In genomic region chr11:85640659-85641058, GRCm38 (mm10) we compare ENCODE assay signal across 8 mouse cellular contexts.
DNase-seq lines count a peak whose midpoint lies in the region; ATAC-seq and TF ChIP-seq lines count a peak whose summit lies in the region.
"Had no signal": no experiment of that assay in that cellular context is flagged by ENCODE, and none has a peak within 500 bp of the region (broad histone marks: within the 10 kb centered on the region; RNA-seq: fewer than 3 reads in every experiment).

No protein-coding gene starts in this region.

- H3K27ac ChIP-seq in left cerebral cortex, adult 2 months = no peak overlapping the region
- H3K27ac ChIP-seq in embryonic facial prominence, embryonic 11.5 days (replicated peaks; ENCODE audit: low read depth, low read length) = peak overlapping the region; percentile 68
- peak overlapping the region; percentile 26; the same call in 1 of the 2 replicates for H3K27ac ChIP-seq in hindbrain, embryonic 14.5 days
- no peak overlapping the region for H3K27ac ChIP-seq in midbrain, embryonic 16.5 days (ENCODE audit: low read length)
- H3K27ac ChIP-seq: liver, embryonic 14.5 days had no signal

- H3K27me3 ChIP-seq in embryonic facial prominence, embryonic 11.5 days (ENCODE audit: control insufficient read depth, insufficient read depth, low read length) = no peaks in the 10 kb centered on the region
- no peaks in the 10 kb centered on the region for H3K27me3 ChIP-seq in hindbrain, embryonic 14.5 days (ENCODE audit: control insufficient read depth, insufficient read depth, low read length)
- no peaks in the 10 kb centered on the region for H3K27me3 ChIP-seq in midbrain, embryonic 16.5 days (ENCODE audit: control insufficient read depth, insufficient read depth, low read depth, low read length)

- no peak overlapping the region for H3K9ac ChIP-seq in embryonic facial prominence, embryonic 11.5 days (replicated peaks; ENCODE audit: low read length)
- H3K9ac ChIP-seq in hindbrain, embryonic 14.5 days = 0 out of 2 replicates have a peak overlapping the region, but pooled peaks have one; percentile 25
- no peak overlapping the region for H3K9ac ChIP-seq in midbrain, embryonic 16.5 days (ENCODE audit: low read depth, low read length)
- H3K9ac ChIP-seq: liver, embryonic 14.5 days had no signal

- no peaks in the 10 kb centered on the region; the same call in 1 of the 2 replicates for H3K4me1 ChIP-seq in embryonic facial prominence, embryonic 11.5 days (ENCODE audit: control insufficient read depth, insufficient read depth, low read length)
- peaks cover 26% of the 10 kb centered on the region for H3K4me1 ChIP-seq in hindbrain, embryonic 14.5 days (replicated peaks; ENCODE audit: control insufficient read depth, insufficient read depth, low read length)
- H3K4me1 ChIP-seq in midbrain, embryonic 16.5 days (ENCODE audit: control insufficient read depth, insufficient read depth, low read length) = peaks cover 26% of the 10 kb centered on the region

- peak; percentile 9; the same call in 1 of the 2 replicates for TF ChIP-seq CTCF in left cerebral cortex, adult 2 months (IDR thresholded peaks at IDR 0.05)

- no peaks in the 10 kb centered on the region for H3K36me3 ChIP-seq in embryonic facial prominence, embryonic 11.5 days (replicated peaks; ENCODE audit: control insufficient read depth, insufficient read depth, low read depth, low read length)
- no peaks in the 10 kb centered on the region for H3K36me3 ChIP-seq in hindbrain, embryonic 14.5 days (replicated peaks; ENCODE audit: control insufficient read depth, insufficient read depth)
- no peaks in the 10 kb centered on the region for H3K36me3 ChIP-seq in midbrain, embryonic 16.5 days (ENCODE audit: control insufficient read depth, insufficient read depth, low read length)

- peak overlapping the region; percentile 2; the same call in 1 of the 2 replicates for H3K4me2 ChIP-seq in embryonic facial prominence, embryonic 11.5 days (ENCODE audit: low read depth, low read length)
- peak overlapping the region; percentile 42 for H3K4me2 ChIP-seq in hindbrain, embryonic 14.5 days (replicated peaks)
- peak overlapping the region; percentile 41 for H3K4me2 ChIP-seq in midbrain, embryonic 16.5 days (ENCODE audit: low read length)

- peak; percentile 47 for ATAC-seq in embryonic facial prominence, embryonic 11.5 days (replicated peaks; ENCODE audit: insufficient number of reproducible peaks, low FRiP score, low TSS enrichment, low read depth)
- peak; percentile 59; the same call in 1 of the 2 replicates for ATAC-seq in hindbrain, embryonic 14.5 days (ENCODE audit: low FRiP score)
- peak; percentile 45; the same call in 1 of the 2 replicates for ATAC-seq in midbrain, embryonic 16.5 days

- 24% methylated on average over 5 of the region's 5 CpGs for WGBS in embryonic facial prominence, embryonic 11.5 days
- WGBS in hindbrain, embryonic 14.5 days = 8% methylated on average over 5 of the region's 5 CpGs
- WGBS in midbrain, embryonic 16.5 days = 13% methylated on average over 5 of the region's 5 CpGs

- intact Hi-C loops in left cerebral cortex, adult 2 months (cut with DNase I) = no loop called here
- intact Hi-C loops in left cerebral cortex, postnatal 4 days (cut with DNase I) = no loop called here

- no peaks in the 10 kb centered on the region for H3K9me3 ChIP-seq in embryonic facial prominence, embryonic 11.5 days (replicated peaks; ENCODE audit: control insufficient read depth, low read length)
- no peaks in the 10 kb centered on the region for H3K9me3 ChIP-seq in hindbrain, embryonic 14.5 days (ENCODE audit: control insufficient read depth, low read length)
- no peaks in the 10 kb centered on the region for H3K9me3 ChIP-seq in midbrain, embryonic 16.5 days (replicated peaks; ENCODE audit: control insufficient read depth, low read length, poor library complexity, severe bottlenecking)

- peak overlapping the region; percentile 13; the same call in 1 of the 2 replicates for H3K4me3 ChIP-seq in left cerebral cortex, adult 2 months
- no peak overlapping the region; the same call in 1 of the 2 replicates for H3K4me3 ChIP-seq in embryonic facial prominence, embryonic 11.5 days (ENCODE audit: low read depth, low read length)
- no peak overlapping the region for H3K4me3 ChIP-seq in hindbrain, embryonic 14.5 days (replicated peaks; ENCODE audit: low read length)
- H3K4me3 ChIP-seq in midbrain, embryonic 16.5 days (ENCODE audit: low read depth, low read length) = no peak overlapping the region; the same call in 1 of the 2 replicates

- DNase-seq in left cerebral cortex, adult 2 months (ENCODE audit: extremely low spot score in 1 of 2, low spot score in 2 of 2) = peak; percentile 12 to 17
- DNase-seq in left cerebral cortex, postnatal 4 days = no peak
- peak; percentile 58 for DNase-seq in embryonic facial prominence, embryonic 11.5 days (ENCODE audit: low spot score)
- DNase-seq in hindbrain, embryonic 14.5 days (ENCODE audit: low spot score) = no peak
- DNase-seq in gastrocnemius, postnatal 4 days (ENCODE audit: low spot score in 2 of 2) = no peak
- no peak for DNase-seq in c-Kit-positive CD71-positive TER-119-positive erythroid progenitor cells, embryonic 14.5 days (ENCODE audit: low spot score)

Comparison
In these comparisons a context has a peak if more than half of its experiments do, and no peak if none do; other contexts are left out.
1. DNase-seq: peak in left cerebral cortex, adult 2 months (2 of 2) and embryonic facial prominence, embryonic 11.5 days (single experiment); none in left cerebral cortex, postnatal 4 days (single experiment), hindbrain, embryonic 14.5 days (single experiment), gastrocnemius, postnatal 4 days (0 of 2) and c-Kit-positive CD71-positive TER-119-positive erythroid progenitor cells, embryonic 14.5 days (single experiment).
2. H3K27ac ChIP-seq: peak in embryonic facial prominence, embryonic 11.5 days (single experiment) and hindbrain, embryonic 14.5 days (single experiment); none in left cerebral cortex, adult 2 months (single experiment) and midbrain, embryonic 16.5 days (single experiment).
3. Peak in every context shown above with its lines, with median percentiles within 50 percentile points of each other: ATAC-seq and H3K4me2 ChIP-seq.